Mouse (Mus musculus) neutrophil, adult 65 days (primary cell): ENCODE results near the gene Gm21671. TPM values are rescaled to one million over a fixed set of nuclear protein-coding genes. Genes with fewer than 3 reads are reported as not detected.

Experiments
- total RNA-seq: library from RNA; stranded (reverse); gene quantifications from 2 replicates; pipeline ENCODE4 v1.2.4, GENCODE M21; 2023

The Gm21671 gene
- total RNA-seq: not detected in 2 replicates

DNA sequence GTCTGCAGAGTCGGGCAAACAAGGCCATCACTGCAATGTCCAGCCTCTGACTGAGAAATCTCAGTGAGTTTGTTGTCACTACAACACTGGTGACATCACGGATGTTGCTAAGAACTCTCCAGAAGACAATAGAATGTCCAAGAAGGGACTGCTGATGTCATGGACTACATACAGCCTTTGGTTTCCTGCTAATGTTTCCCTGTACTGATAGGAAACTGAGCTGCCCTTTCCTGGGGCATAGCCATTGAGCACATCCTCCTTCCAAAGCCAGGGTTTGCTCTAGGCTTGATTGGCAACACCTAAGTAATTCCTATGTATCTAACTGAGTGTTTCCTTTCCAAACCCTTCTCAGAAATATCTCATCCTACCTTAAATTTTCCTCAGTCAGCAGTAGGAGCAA is at the start of gene Gm21671:
Gene Gm21671, minus strand, starts transcription at position 101 of the 400 bp plus-strand sequence.

DNA sequence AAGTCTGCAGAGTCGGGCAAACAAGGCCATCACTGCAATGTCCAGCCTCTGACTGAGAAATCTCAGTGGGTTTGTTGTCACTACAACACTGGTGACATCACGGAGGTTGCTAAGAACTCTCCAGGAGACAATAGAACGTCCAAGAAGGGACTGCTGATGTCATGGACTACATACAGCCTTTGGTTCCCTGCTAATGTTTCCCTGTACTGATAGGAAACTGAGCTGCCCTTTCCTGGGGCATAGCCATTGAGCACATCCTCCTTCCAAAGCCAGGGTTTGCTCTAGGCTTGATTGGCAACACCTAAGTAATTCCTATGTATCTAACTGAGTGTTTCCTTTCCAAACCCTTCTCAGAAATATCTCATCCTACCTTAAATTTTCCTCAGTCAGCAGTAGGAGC is 34.3 kb upstream of the Gm21671 start, which contains the start of gene Gm21698:
Gene Gm21698, minus strand, starts transcription at position 101 of the 400 bp plus-strand sequence.

DNA sequence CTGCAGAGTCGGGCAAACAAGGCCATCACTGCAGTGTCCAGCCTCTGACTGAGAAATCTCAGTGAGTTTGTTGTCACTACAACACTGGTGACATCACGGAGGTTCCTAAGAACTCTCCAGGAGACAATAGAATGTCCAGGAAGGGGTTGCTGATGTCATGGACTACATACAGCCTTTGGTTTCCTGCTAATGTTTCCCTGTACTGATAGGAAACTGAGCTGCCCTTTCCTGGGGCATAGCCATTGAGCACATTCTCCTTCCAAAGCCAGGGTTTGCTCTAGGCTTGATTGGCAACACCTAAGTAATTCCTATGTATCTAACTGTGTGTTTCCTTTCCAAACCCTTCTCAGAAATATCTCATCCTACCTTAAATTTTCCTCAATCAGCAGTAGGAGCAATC is 18.3 kb upstream of the Gm21671 start, which contains the start of gene Gm21680:
Gene Gm21680, minus strand, starts transcription at position 101 of the 400 bp plus-strand sequence.

DNA sequence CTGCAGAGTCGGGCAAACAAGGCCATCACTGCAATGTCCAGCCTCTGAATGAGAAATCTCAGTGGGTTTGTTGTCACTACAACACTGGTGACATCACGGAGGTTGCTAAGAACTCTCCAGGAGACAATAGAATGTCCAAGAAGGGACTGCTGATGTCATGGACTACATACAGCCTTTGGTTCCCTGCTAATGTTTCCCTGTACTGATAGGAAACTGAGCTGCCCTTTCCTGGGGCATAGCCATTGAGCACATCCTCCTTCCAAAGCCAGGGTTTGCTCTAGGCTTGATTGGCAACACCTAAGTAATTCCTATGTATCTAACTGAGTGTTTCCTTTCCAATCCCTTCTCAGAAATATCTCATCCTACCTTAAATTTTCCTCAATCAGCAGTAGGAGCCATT is 11.9 kb downstream of the Gm21671 start, which contains the start of gene Gm21663:
Gene Gm21663, minus strand, starts transcription at position 101 of the 400 bp plus-strand sequence.

Other genes with a start within 250 kb of the Gm21671 start
- gene Xrcc2, start 248.6 kb downstream of the Gm21671 start, total RNA-seq: 17.1 and 27.2 TPM in 2 replicates
- 0.75 TPM in 1 of 2 replicates, not detected in the other for gene Actr3b, start 194.4 kb downstream of the Gm21671 start, total RNA-seq
- gene Gm21663, start 12.0 kb downstream of the Gm21671 start, total RNA-seq: not detected in 2 replicates
- gene Gm21680, start 18.2 kb upstream of the Gm21671 start, total RNA-seq: not detected in 2 replicates
- not detected in 2 replicates for gene Gm21698, start 34.2 kb upstream of the Gm21671 start, total RNA-seq
- gene Gm1979, start 50.4 kb upstream of the Gm21671 start, total RNA-seq: not detected in 2 replicates
- gene Gm5862, start 68.5 kb upstream of the Gm21671 start, total RNA-seq: not detected in 2 replicates
- not detected in 2 replicates for gene Speer4a, start 85.1 kb upstream of the Gm21671 start, total RNA-seq
- not detected in 2 replicates for gene Gm7347, start 104.2 kb upstream of the Gm21671 start, total RNA-seq
- not detected in 2 replicates for gene Gm10471, start 134.9 kb upstream of the Gm21671 start, total RNA-seq
- not detected in 2 replicates for gene 5031410I06Rik, start 150.9 kb upstream of the Gm21671 start, total RNA-seq
- gene Gm10220, start 167.0 kb upstream of the Gm21671 start, total RNA-seq: not detected in 2 replicates